In genomic region chr5:38477731-38478445, GRCm38 (mm10) we compare ENCODE assay signal across 12 mouse cellular contexts. TPM values are rescaled to one million over a fixed set of nuclear protein-coding genes. Genes with fewer than 3 reads are reported as not detected.
DNase-seq lines count a peak whose midpoint lies in the region; ATAC-seq lines count a peak whose summit lies in the region.
"Had no signal": no experiment of that assay in that cellular context is flagged by ENCODE, and none has a peak within 500 bp of the region (broad histone marks: within the 10 kb centered on the region; RNA-seq: fewer than 3 reads in every experiment).

No protein-coding gene starts in this region.

- no peak overlapping the region for H3K4me2 ChIP-seq in hindbrain, embryonic 14.5 days (replicated peaks)
- H3K4me2 ChIP-seq: lung, embryonic 15.5 days; neural tube, embryonic 12.5 days had no signal

- DNase-seq in kidney, postnatal 4 days = peak; percentile 61 to 66
- no peak for DNase-seq in kidney, adult 11 months
- DNase-seq in 3134 (ENCODE audit: extremely low read depth, insufficient read length, low spot score) = peak; percentile 25
- peak; percentile 21 for DNase-seq in Muller cell, postnatal 12 days (ENCODE audit: inconsistent ontology term)
- peak; percentile 24 for DNase-seq in embryo, embryonic 10.5 days (ENCODE audit: low spot score)
- DNase-seq in layer of hippocampus, adult 8-10 months (ENCODE audit: low spot score in 2 of 2) = no peak
- DNase-seq in lung, postnatal 36 days = no peak
- no peak for DNase-seq in hindbrain, embryonic 14.5 days (ENCODE audit: low spot score)

- no peak overlapping the region for H3K27ac ChIP-seq in hindbrain, embryonic 14.5 days
- H3K27ac ChIP-seq: forebrain, embryonic 10.5 days; lung, embryonic 15.5 days; neural tube, embryonic 12.5 days had no signal

- no peak overlapping the region for H3K4me3 ChIP-seq in hindbrain, embryonic 14.5 days (replicated peaks; ENCODE audit: low read length)
- H3K4me3 ChIP-seq: forebrain, embryonic 10.5 days; lung, embryonic 15.5 days; neural tube, embryonic 12.5 days had no signal

- peaks cover 17% of the 10 kb centered on the region for H3K4me1 ChIP-seq in hindbrain, embryonic 14.5 days (replicated peaks; ENCODE audit: control insufficient read depth, insufficient read depth, low read length)

- no peak overlapping the region for H3K9ac ChIP-seq in hindbrain, embryonic 14.5 days
- H3K9ac ChIP-seq: lung, embryonic 15.5 days; neural tube, embryonic 12.5 days had no signal

- H3K36me3 ChIP-seq in hindbrain, embryonic 14.5 days (replicated peaks; ENCODE audit: control insufficient read depth, insufficient read depth) = no peaks in the 10 kb centered on the region
- H3K36me3 ChIP-seq: forebrain, embryonic 10.5 days; lung, embryonic 15.5 days; neural tube, embryonic 12.5 days had no signal

- no peaks in the 10 kb centered on the region for H3K27me3 ChIP-seq in hindbrain, embryonic 14.5 days (ENCODE audit: control insufficient read depth, insufficient read depth, low read length)
- H3K27me3 ChIP-seq: lung, embryonic 15.5 days; neural tube, embryonic 12.5 days had no signal

- WGBS in hindbrain, embryonic 14.5 days = 90% methylated on average over 7 of the region's 7 CpGs

- no peak for ATAC-seq in hindbrain, embryonic 14.5 days (ENCODE audit: low FRiP score)
- ATAC-seq: hindbrain, embryonic 16.5 days had no signal

- H3K9me3 ChIP-seq in hindbrain, embryonic 14.5 days (ENCODE audit: control insufficient read depth, low read length) = no peaks in the 10 kb centered on the region
- H3K9me3 ChIP-seq: forebrain, embryonic 10.5 days; lung, embryonic 15.5 days; neural tube, embryonic 12.5 days had no signal

RNA-seq across cellular contexts. Expression of gene Slc2a9, which starts 25.1 kb away (rescaled TPM):
- 1 to 10 TPM; 1.9 to 5.3 (median 4.3) TPM for total RNA-seq in layer of hippocampus, adult 8-10 months (2022)
- polyA plus RNA-seq in hindbrain, embryonic 14.5 days (2014; fragmentation: Nextera tagmentation; extraction: Ambion mirVana) = 0.14 and 0.27 TPM in 2 replicates

Comparison
In these comparisons a context has a peak if more than half of its experiments do, and no peak if none do; other contexts are left out.
1. DNase-seq: peak in kidney, postnatal 4 days (2 of 2), 3134 (single experiment), Muller cell, postnatal 12 days (single experiment) and embryo, embryonic 10.5 days (single experiment); none in kidney, adult 11 months (single experiment), layer of hippocampus, adult 8-10 months (0 of 2), lung, postnatal 36 days (single experiment) and hindbrain, embryonic 14.5 days (single experiment).